Mouse (Mus musculus) intestine, postnatal 0 days (tissue): ENCODE measurements around the gene Sec14l4. TPM values are rescaled to one million over a fixed set of nuclear protein-coding genes. Genes with fewer than 3 reads are reported as not detected.

ENCODE experiments used
- ATAC-seq: fragments of 200-750 bp; cut with Nextera tagmentation; 2 replicates; pipeline ENCODE4 v1.8.0; 2017; ENCODE audit warnings: mild to moderate bottlenecking, moderate TSS enrichment, moderate library complexity
- H3K27ac ChIP-seq: fragments of 300-500 bp; sonication (generic); 2 replicates; pipeline ENCODE4 v1.5.1; 2014; ENCODE audit warnings: mild to moderate bottlenecking, low read depth, low read length, moderate library complexity
- H3K27me3 ChIP-seq: fragments of 300-500 bp; sonication (generic); replicated peaks from 2 replicates; pipeline ENCODE4 v1.6.1; 2014; ENCODE audit warnings: low read length, mixed read lengths; ENCODE audit not compliant: control insufficient read depth, insufficient read depth
- H3K36me3 ChIP-seq: fragments of 300-500 bp; sonication (generic); 2 replicates; pipeline ENCODE4 v1.6.1; 2014; ENCODE audit warnings: mild to moderate bottlenecking, moderate library complexity; ENCODE audit not compliant: control insufficient read depth, insufficient read depth
- H3K4me1 ChIP-seq: fragments of 300-500 bp; sonication (generic); replicated peaks from 2 replicates; pipeline ENCODE4 v1.6.1; 2014; ENCODE audit warnings: antibody characterized with exemption, low read length, mixed read lengths; ENCODE audit not compliant: control insufficient read depth, insufficient read depth
- H3K4me2 ChIP-seq: fragments of 300-500 bp; sonication (generic); replicated peaks from 2 replicates; pipeline ENCODE4 v1.6.1; 2014; ENCODE audit warnings: low read depth, mild to moderate bottlenecking, moderate library complexity
- H3K4me3 ChIP-seq: fragments of 300-500 bp; sonication (generic); 2 replicates; pipeline ENCODE4 v1.5.1; 2014; ENCODE audit warnings: low read depth, low read length
- H3K9ac ChIP-seq: fragments of 300-500 bp; sonication (generic); 2 replicates; pipeline ENCODE4 v1.6.1; 2014; ENCODE audit warnings: mild to moderate bottlenecking, low read depth, low read length
- H3K9me3 ChIP-seq: fragments of 300-500 bp; sonication (generic); 2 replicates; pipeline ENCODE4 v1.6.1; 2016; ENCODE audit warnings: mixed run types; ENCODE audit not compliant: control insufficient read depth
- CTCF ChIP-seq: sonication (generic); IDR thresholded peaks from 2 replicates; pipeline ENCODE4 v1.5.1; 2016; ENCODE audit warnings: low read depth, mild to moderate bottlenecking, control low read depth, antibody characterized with exemption, moderate library complexity
- WGBS: fragments of 180-500 bp; shearing (Covaris S2); extraction: QIAGEN DNeasy Blood & Tissue Kit; methylation state at CpG from one replicate; pipeline ENCODE4 v1.1.7; 2014; 5-methylcytosine and 5-hydroxymethylcytosine counted together
- polyA plus RNA-seq: library from polyadenylated mRNA; unstranded; fragments of >200 nt; fragmentation: Nextera tagmentation; extraction: Ambion mirVana; gene quantifications from 2 replicates; pipeline ENCODE4 v1.2.1, GENCODE M21; 2015

Gene Sec14l4
- polyA plus RNA-seq, 1 experiment from 2014 or later, result 0.13 TPM

GRCm38 (mm10) chr11:4080219-4080618 lies 49.0 kb downstream of the Sec14l4 start:
- TF ChIP-seq CTCF, result peak; percentile 91
- Histone ChIP-seq H3K36me3 (no peaks in the 10 kb centered on the region), H3K27ac (no peak overlapping the region), H3K4me3 (no peak overlapping the region), H3K4me1 (no peaks in the 10 kb centered on the region), H3K9me3 (no peaks in the 10 kb centered on the region), H3K27me3 (no peaks in the 10 kb centered on the region), H3K9ac (no peak overlapping the region), H3K4me2 (no peak overlapping the region)
- peak; percentile 56; the same call in 1 of the 2 replicates for ATAC-seq
- WGBS, result 7% methylated on average over 4 of the region's 4 CpGs

GRCm38 (mm10) chr11:4083316-4084078 lies 52.2 kb downstream of the Sec14l4 start:
- H3K4me3 ChIP-seq, result no peak overlapping the region
- H3K4me1 ChIP-seq, result no peaks in the 10 kb centered on the region
- no peaks in the 10 kb centered on the region for H3K36me3 ChIP-seq
- no peaks in the 10 kb centered on the region for H3K27me3 ChIP-seq
- H3K9ac ChIP-seq, result no peak overlapping the region
- no peak; the same call in 1 of the 2 replicates for ATAC-seq
- 33% methylated on average over 5 of the region's 5 CpGs for WGBS
- H3K9me3 ChIP-seq, result no peaks in the 10 kb centered on the region
- H3K4me2 ChIP-seq, result no peak overlapping the region
- peak; percentile 92 for TF ChIP-seq CTCF
- no peak overlapping the region for H3K27ac ChIP-seq

GRCm38 (mm10) chr11:4086246-4086645 lies 55.0 kb downstream of the Sec14l4 start:
- Histone ChIP-seq H3K4me2 (no peak overlapping the region), H3K27me3 (no peaks in the 10 kb centered on the region), H3K9ac (no peak overlapping the region), H3K9me3 (0 out of 2 replicates have a peak, but pooled peaks cover 5% of the 10 kb centered on the region), H3K36me3 (peaks cover 6% of the 10 kb centered on the region), H3K4me3 (no peak overlapping the region), H3K27ac (no peak overlapping the region), H3K4me1 (no peaks in the 10 kb centered on the region)
- TF ChIP-seq CTCF, result no peak
- ATAC-seq, result no peak
- 70% methylated on average over 1 of the region's 1 CpGs for WGBS

GRCm38 (mm10) chr11:4087267-4087666 lies 56.0 kb downstream of the Sec14l4 start:
- H3K9ac ChIP-seq, result no peak overlapping the region
- WGBS, result 61% methylated on average over 2 of the region's 2 CpGs
- no peaks in the 10 kb centered on the region for H3K27me3 ChIP-seq
- H3K4me1 ChIP-seq, result no peaks in the 10 kb centered on the region
- 0 out of 2 replicates have a peak, but pooled peaks cover 6% of the 10 kb centered on the region for H3K9me3 ChIP-seq
- H3K4me3 ChIP-seq, result no peak overlapping the region
- no peak for TF ChIP-seq CTCF
- peaks cover 16% of the 10 kb centered on the region for H3K36me3 ChIP-seq
- no peak overlapping the region for H3K4me2 ChIP-seq
- no peak overlapping the region for H3K27ac ChIP-seq
- ATAC-seq, result no peak

GRCm38 (mm10) chr11:4093459-4094377 lies 62.5 kb downstream of the Sec14l4 start:
- Histone ChIP-seq H3K9me3 (0 out of 2 replicates have a peak, but pooled peaks cover 6% of the 10 kb centered on the region), H3K27ac (peak overlapping the region; percentile 86), H3K4me3 (peak overlapping the region; percentile 48), H3K27me3 (no peaks in the 10 kb centered on the region), H3K4me1 (peaks cover 13% of the 10 kb centered on the region; the same call in 1 of the 2 replicates), H3K36me3 (peaks cover 18% of the 10 kb centered on the region), H3K4me2 (peak overlapping the region; percentile 82), H3K9ac (0 out of 2 replicates have a peak overlapping the region, but pooled peaks have one; percentile 31)
- no peak for TF ChIP-seq CTCF
- ATAC-seq, result peak; percentile 24
- WGBS, result 48% methylated on average over 18 of the region's 18 CpGs
